Mouse (Mus musculus) left cerebral cortex, adult 8-10 months (tissue): Measurements from ENCODE around the gene Xcr1. TPM values are rescaled to one million over a fixed set of nuclear protein-coding genes. Genes with fewer than 3 reads are reported as not detected.

Experiments used
- DNase-seq, 2 experiments: peaks; one replicate each; pipeline ENCODE4 v3.0.0; 2022; ENCODE audit warnings: low spot score in 2 of 2
- total RNA-seq, 4 experiments: library from RNA; stranded (reverse); gene quantifications; 2 replicates each; pipeline ENCODE4 v1.2.4; 2022

The Xcr1 gene
- not detected for total RNA-seq

DNA sequence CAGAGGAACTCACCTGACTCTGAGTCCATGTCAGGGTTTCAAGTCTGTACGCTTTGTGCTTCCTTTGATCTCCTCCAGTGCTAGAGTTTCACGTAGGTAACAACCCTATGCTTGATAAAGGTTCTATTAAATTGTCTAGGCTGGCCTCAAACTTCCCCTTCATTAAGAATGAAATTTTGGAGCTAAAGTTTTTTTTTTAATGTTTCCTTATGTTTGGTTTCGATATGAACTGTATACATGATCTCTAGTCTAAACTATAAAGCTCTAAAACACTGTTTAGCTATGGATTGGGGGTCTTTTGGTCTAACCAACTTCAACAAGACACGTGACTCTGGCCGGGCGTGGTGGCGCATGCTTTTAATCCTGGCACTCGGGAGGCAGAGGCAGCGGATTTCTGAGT is at the start of gene Xcr1:
Gene Xcr1 (minus strand): TSS at position 101 of the 400 bp plus-strand sequence.
- DNase-seq: no peak

- no peak for DNase-seq
Observed at GRCm38 (mm10) chr9:123872049-123872448, 10.2 kb upstream of the Xcr1 start.

GRCm38 (mm10) chr9:123869167-123869784 is 7.4 kb upstream of the Xcr1 start:
- no peak for DNase-seq

GRCm38 (mm10) chr9:123863641-123864040 is 1.8 kb upstream of the Xcr1 start:
- DNase-seq: no peak

GRCm38 (mm10) chr9:123862895-123863616 is 1.2 kb upstream of the Xcr1 start:
- DNase-seq: no peak

GRCm38 (mm10) chr9:123856836-123857235 is 5.0 kb downstream of the Xcr1 start:
- no peak for DNase-seq

- DNase-seq: no peak
Observed at GRCm38 (mm10) chr9:123852449-123853390, 9.1 kb downstream of the Xcr1 start.

- peak; percentile 90 to 99 for DNase-seq
Observed at GRCm38 (mm10) chr9:123851713-123852448, 9.9 kb downstream of the Xcr1 start, which contains the start of gene Fyco1. Gene Fyco1, minus strand, starts transcription at chr9:123851899.

DNA sequence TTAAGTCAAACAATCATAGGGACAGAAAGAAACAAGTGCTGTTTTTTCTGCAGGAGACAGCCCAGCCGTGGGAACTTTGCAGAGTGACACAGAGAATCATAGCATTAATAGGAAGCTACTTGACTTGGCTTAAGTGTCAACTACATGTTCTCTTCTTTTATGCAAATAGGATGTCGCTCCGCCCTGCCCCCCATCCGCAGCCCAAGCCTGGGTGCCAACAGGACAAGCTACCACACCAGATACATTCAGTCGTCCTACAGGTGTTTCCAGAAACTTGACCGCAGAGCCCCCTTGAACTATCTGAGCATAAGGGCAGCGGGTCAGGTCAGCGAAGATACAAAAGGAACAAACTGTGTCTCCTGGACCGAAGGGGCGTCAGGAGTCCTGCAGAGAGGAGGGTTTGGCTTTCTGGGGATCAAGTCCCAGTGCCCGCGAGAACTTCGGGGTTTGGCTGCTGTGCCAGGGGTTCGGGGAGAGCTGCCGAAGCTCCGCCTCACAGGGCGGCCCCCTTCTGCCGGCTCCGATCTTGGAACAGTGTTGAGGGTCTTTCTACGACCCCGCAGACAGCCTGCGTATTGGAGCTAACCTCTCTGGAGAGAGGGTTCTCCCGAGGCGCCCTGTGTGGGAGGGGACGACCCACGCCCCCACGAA is 10.6 kb downstream of the Xcr1 start:
- peak; percentile 21 to 42 for DNase-seq

- no peak for DNase-seq
Observed at GRCm38 (mm10) chr9:123850705-123851061, 11.1 kb downstream of the Xcr1 start.

GRCm38 (mm10) chr9:123849976-123850695 is 11.7 kb downstream of the Xcr1 start:
- no peak for DNase-seq

DNA sequence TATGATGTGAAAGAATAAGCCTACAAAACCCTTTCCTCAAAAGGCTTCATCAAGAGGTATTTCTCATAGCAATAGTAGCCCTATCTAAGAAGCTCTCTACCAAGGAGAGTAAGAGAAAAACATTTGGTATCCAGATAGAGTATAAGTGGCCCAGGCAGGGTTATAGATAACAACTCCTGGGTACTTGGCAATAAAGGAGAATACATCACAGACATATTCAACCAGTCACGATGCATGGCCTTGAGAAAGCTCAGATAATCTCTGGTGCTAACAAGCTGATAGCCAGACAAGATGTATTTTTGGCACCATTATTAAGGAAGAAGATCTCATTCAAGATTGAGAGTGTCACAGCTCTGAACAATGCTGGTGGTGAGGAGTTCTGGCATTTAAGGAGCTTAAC is 15.3 kb downstream of the Xcr1 start:
- DNase-seq: no peak

- no peak for DNase-seq
Observed at GRCm38 (mm10) chr9:123845120-123845519, 16.7 kb downstream of the Xcr1 start.

- DNase-seq: no peak
Observed at GRCm38 (mm10) chr9:123844468-123844867, 17.4 kb downstream of the Xcr1 start.

GRCm38 (mm10) chr9:123840243-123840642 is 21.6 kb downstream of the Xcr1 start:
- no peak for DNase-seq

- DNase-seq: no peak
Observed at GRCm38 (mm10) chr9:123835851-123836250, 26.0 kb downstream of the Xcr1 start.

- DNase-seq: peak in 1 of 2 experiments; percentile 53
Observed at GRCm38 (mm10) chr9:123828916-123829315, 32.9 kb downstream of the Xcr1 start.

DNA sequence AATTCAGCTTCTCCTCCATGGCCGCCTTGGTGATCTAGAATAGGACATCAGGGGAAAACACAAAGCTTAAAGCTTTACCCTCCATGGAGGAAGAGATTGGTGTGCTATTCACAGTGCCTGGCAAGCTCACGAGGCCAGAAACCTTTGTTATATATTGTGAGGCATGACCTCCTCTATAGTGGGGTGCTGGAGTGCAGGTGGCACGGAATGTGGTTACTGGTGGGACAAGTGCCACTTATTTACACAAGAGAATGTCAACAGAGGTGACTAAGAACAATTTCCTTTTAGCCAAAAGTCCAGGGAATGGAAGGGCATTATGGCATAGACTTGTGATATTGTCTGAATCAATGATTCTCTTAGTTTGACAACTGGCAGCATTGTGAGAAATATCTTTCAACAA is 35.2 kb downstream of the Xcr1 start:
- no peak for DNase-seq

DNA sequence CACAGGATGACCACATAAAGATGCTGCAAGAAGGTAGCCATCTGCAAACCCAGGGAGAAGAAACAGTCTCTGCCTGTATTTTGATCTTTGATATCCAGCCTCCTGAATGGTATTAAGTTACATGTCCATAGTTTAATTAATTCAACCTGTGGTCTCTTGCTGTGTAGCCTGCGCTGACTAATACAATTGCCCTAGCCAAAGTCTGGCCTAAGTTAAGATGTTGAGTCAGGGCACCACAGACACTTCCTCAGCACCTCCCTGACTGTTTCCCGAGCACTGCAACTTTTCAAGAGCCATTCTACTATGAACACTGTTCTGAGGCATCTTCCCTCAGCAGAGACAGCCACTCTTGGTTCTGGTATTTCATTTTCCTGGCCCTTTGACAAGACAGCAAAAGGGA is 43.2 kb downstream of the Xcr1 start:
- no peak for DNase-seq

DNA sequence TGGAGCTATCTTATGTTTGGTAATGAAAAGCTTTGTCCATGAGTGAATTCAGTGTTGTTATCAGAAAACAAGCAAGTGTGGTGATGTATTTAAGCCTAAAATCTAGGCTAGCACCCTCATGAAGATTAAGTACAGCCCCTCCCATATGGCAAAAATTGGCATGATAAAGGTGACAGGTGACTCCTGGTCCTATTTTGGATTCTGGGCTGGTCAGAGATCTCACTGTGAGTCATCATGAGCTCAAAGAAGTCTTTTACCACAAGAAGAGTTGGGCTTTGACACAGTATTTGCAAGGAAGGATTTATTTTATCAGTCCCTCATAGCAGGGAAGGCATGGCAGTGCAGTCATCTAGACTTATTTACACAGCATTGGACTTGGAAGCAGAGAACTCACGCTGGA is 45.8 kb downstream of the Xcr1 start:
- DNase-seq: no peak
